Mouse (Mus musculus) megakaryocyte, embryonic 14.5 days (primary cell): ENCODE measurements around the gene Ldha. TPM values are rescaled to one million over a fixed set of nuclear protein-coding genes. Genes with fewer than 3 reads are reported as not detected.
"Not testable (repeated sequence)": the region's sequence is repeated elsewhere in the genome, so short reads cannot be mapped to it uniquely, and the experiment has no call there.

ENCODE experiments used
- H3K27me3 ChIP-seq: replicated peaks from 2 replicates; pipeline ENCODE3; 2012; ENCODE audit warnings: inconsistent platforms
- H3K36me3 ChIP-seq: replicated peaks from 2 replicates; pipeline ENCODE3; 2012; ENCODE audit warnings: low read length, inconsistent platforms, mixed read lengths
- H3K4me1 ChIP-seq: 2 replicates; pipeline ENCODE4 v1.6.1; 2012; ENCODE audit warnings: inconsistent platforms
- H3K4me3 ChIP-seq: replicated peaks from 2 replicates; pipeline ENCODE3; 2012; ENCODE audit warnings: moderate library complexity, mild to moderate bottlenecking, inconsistent platforms
- H3K9me3 ChIP-seq: 2 replicates; pipeline ENCODE4 v1.6.1; 2012; ENCODE audit warnings: inconsistent platforms
- FLI1 ChIP-seq: IDR thresholded peaks from 2 replicates; pipeline ENCODE4 v1.6.1; 2012; ENCODE audit warnings: low read length, inconsistent platforms, mixed read lengths
- GATA1 ChIP-seq: IDR thresholded peaks from 3 replicates; pipeline ENCODE4 v1.6.1; 2012; ENCODE audit warnings: mixed read lengths, low read length, inconsistent platforms, borderline replicate concordance
- polyA plus RNA-seq: library from polyadenylated mRNA; stranded (reverse); fragments of >175 nt; gene quantifications from 2 replicates; pipeline ENCODE4 v1.2.3, GENCODE M21; 2012; ENCODE audit warnings: low replicate concordance; ENCODE audit not compliant: insufficient read depth

The Ldha gene
- 1,655 and 1,832 TPM in 2 replicates for polyA plus RNA-seq

DNA sequence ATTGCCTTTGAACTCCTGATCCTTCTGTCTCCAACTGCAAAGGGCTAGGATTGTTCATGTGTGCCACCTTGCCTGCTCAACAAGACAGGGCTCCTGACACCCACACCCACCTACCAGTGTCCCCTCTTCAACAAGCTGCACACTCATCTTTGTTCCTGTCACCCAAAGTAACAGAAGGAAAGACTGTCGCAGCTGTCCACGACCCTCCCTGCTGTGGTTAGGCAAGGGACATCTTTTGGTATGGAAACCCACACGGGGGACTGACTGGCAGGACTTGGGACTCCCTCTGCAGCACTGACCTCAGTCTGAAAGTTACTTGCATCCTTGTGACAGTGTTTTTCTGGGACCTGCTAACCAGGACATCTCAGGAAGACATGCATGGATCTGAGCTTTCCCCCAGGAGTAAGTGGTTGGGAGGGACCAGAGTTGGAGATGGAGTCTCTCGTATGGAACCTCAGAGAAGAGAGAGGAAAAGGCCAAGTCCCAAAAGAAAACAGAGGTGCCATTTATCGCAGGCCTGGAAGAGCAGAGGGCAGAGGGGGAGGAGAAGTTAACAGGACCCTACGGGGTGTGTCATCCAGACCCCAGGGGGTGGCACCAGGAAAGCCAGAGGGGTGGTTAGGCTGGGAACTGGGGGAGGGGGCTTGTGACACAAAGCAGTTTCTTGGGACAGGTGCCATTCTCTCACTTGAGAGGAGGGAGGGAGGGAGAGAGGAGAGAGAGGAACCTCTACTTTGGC is at the start of gene Ldha:
Gene Ldha (plus strand): TSS at position 689 of the 739 bp plus-strand sequence.
- H3K4me3 ChIP-seq = peak within 1 kb of the TSS; percentile 59
- H3K9me3 ChIP-seq = no peaks in the 10 kb centered on the region
- TF ChIP-seq FLI1 (no peak), GATA1 (no peak)
- peaks cover 2% of the 10 kb centered on the region for H3K36me3 ChIP-seq
- peaks cover 96% of the 10 kb centered on the region for H3K4me1 ChIP-seq
- H3K27me3 ChIP-seq = no peaks in the 10 kb centered on the region

DNA sequence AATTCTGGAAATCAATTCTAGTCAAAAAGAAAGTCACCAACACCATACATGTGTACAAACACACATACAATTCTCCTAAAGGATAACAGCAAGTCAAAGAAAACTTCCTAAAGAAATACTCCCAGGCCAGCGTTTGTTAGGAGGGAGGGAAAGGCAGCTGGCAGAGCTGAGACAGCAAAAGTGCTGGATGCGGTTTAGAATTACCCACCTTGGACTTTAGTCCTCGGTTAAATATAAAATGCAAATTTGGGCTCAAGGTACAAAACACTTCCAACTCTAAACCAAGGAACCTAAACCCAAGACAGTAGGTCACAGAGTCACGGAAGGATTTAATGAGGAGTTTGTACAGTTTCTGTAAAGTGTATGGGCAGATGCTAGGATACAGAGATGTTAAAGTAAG is 47.4 kb upstream of the Ldha start:
- Histone ChIP-seq H3K4me1 (peaks cover 48% of the 10 kb centered on the region), H3K27me3 (no peaks in the 10 kb centered on the region), H3K4me3 (no peak overlapping the region), H3K36me3 (peaks cover 26% of the 10 kb centered on the region), H3K9me3 (no peaks in the 10 kb centered on the region)
- no peak for TF ChIP-seq FLI1
- no peak for TF ChIP-seq GATA1

DNA sequence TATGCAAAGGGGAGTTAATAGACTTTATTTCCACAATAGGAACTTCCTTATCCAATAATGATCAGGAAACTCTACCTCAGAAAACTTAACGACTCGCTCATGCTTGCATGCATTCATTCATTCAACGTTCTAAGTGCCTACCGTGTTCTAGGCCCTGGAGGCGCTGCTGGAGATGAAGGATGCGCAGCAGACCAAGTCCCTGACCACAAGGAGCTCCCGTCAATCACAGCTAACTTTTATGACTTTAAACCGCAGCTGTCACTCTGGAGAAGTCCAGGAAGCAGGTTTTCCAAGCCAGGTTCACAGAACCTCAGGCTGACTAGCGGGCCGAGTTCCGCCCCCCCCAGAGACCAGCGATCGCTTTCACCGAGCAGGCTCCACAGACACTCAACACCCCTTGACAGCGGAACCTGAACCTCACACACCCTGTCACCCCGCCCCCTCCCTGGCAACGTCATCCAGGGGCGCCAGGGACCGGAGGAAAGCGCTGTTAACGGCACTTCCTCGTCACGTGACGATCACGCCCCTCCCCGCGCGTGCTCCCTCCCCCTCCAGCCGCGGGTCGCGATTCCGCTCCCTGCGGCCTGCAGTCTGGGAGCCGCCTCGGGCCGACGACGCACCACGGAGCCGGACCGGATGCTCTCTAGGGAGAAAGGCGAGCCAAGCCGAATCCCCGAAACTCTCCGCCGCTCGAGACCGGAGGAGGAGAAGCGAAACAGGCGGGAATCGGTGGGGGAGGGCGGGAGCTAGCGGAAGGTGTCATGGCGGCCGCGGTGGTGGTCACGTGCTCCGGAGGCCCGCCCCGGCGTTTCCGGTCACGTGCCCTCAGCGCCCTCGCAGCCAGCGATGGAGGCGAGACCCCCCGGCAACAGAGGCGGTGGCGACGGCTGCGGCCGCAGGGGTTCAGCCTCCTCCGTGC is 45.7 kb upstream of the Ldha start, which contains the start of the genes Hps5 and Gtf2h1:
Gene Hps5 (minus strand): TSS at position 778 of the 919 bp plus-strand sequence.
Gene Gtf2h1 (plus strand): TSS at position 817 of the 919 bp plus-strand sequence.
- peaks cover 27% of the 10 kb centered on the region for H3K36me3 ChIP-seq
- TF ChIP-seq FLI1 (peak; percentile 70; the same call in 1 of the 2 replicates), GATA1 (no peak)

GRCm38 (mm10) chr7:46796206-46796679 is 45.0 kb upstream of the Ldha start:
- Histone ChIP-seq H3K27me3 (no peaks in the 10 kb centered on the region), H3K4me1 (peaks cover 53% of the 10 kb centered on the region), H3K4me3 (peak overlapping the region; percentile 98), H3K9me3 (no peaks in the 10 kb centered on the region), H3K36me3 (peaks cover 28% of the 10 kb centered on the region)
- no peak for TF ChIP-seq GATA1
- TF ChIP-seq FLI1 = no peak

More for the DNA sequence above, 45.7 kb upstream of the Ldha start, which contains the start of the genes Hps5 and Gtf2h1:
- Histone ChIP-seq H3K9me3 (no peaks in the 10 kb centered on the region), H3K4me1 (peaks cover 55% of the 10 kb centered on the region), H3K4me3 (peak within 1 kb of the TSS; percentile 98), H3K27me3 (no peaks in the 10 kb centered on the region)

- Histone ChIP-seq H3K36me3 (peaks cover 34% of the 10 kb centered on the region), H3K4me3 (peak overlapping the region; percentile 98)
Observed at GRCm38 (mm10) chr7:46796779-46797178, 44.5 kb upstream of the Ldha start.

DNA sequence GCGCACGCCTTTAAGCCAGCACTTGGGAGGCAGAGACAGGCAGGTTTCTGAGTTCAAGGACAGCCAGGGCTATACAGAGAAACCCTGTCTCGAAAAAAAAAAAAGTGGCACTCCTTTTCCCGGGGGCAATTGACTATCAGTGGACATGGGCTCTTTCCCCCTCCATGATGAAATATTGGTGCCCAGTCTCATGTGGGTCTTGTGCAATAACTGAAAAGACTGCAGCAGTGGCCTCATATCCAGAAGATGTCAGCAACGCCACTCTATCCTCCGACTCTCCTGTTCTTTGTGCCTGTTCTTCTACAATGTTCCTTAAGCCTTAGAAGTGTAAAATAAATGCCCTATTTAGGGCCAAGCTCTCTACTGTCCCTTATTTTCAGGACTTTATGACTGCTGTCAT is 30.9 kb upstream of the Ldha start:
- H3K4me3 ChIP-seq = no peak overlapping the region
- no peaks in the 10 kb centered on the region for H3K27me3 ChIP-seq
- no peaks in the 10 kb centered on the region for H3K9me3 ChIP-seq
- TF ChIP-seq FLI1 = no peak
- TF ChIP-seq GATA1 = no peak
- peaks cover 88% of the 10 kb centered on the region for H3K36me3 ChIP-seq
- no peaks in the 10 kb centered on the region for H3K4me1 ChIP-seq

More at GRCm38 (mm10) chr7:46796779-46797178, 44.5 kb upstream of the Ldha start:
- Histone ChIP-seq H3K4me1 (peaks cover 48% of the 10 kb centered on the region), H3K27me3 (no peaks in the 10 kb centered on the region), H3K9me3 (no peaks in the 10 kb centered on the region)
- TF ChIP-seq GATA1 (no peak), FLI1 (no peak)

DNA sequence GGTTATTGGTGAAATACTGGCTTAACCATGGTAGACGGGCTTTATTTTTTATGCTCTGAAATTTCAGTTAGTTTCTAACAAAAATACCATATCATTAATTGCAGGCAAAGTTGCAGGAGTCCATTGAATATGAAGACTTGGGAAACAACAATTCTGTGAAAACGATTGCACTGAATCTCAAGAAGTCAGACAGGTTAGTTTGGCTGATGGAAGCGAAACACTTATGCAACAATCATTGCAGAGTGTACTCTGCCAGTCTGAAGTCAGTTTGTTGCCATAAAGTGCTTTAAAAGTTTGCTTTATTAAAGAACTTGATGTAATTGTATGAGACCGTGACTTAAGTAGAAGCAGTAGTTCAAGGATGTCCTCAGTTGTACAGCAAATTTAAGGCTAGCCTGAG is 27.3 kb upstream of the Ldha start:
- Histone ChIP-seq H3K27me3 (no peaks in the 10 kb centered on the region), H3K4me3 (no peak overlapping the region), H3K4me1 (no peaks in the 10 kb centered on the region), H3K36me3 (peaks cover 90% of the 10 kb centered on the region), H3K9me3 (no peaks in the 10 kb centered on the region)
- no peak for TF ChIP-seq FLI1
- no peak for TF ChIP-seq GATA1

GRCm38 (mm10) chr7:46820876-46821632 is 20.2 kb upstream of the Ldha start:
- Histone ChIP-seq H3K4me1 (peaks cover 32% of the 10 kb centered on the region), H3K36me3 (peaks cover 76% of the 10 kb centered on the region)
- H3K9me3 ChIP-seq, H3K4me3 ChIP-seq, H3K27me3 ChIP-seq: not testable (repeated sequence)
